Mouse (Mus musculus) naive thymus-derived CD4-positive, alpha-beta T cell, adult 2 months (primary cell): Measurements from ENCODE around the gene Bag6.

Experiments
- DNase-seq: peaks from one replicate; pipeline ENCODE4 v3.0.0-alpha.2; 2011; ENCODE audit warnings: low read depth

Bag6 gene

GRCm38 (mm10) chr17:35194844-35195630, 60.1 kb downstream of the Bag6 start:
- DNase-seq, result no peak

GRCm38 (mm10) chr17:35195631-35196320, 60.8 kb downstream of the Bag6 start:
- peak; percentile 95 for DNase-seq

GRCm38 (mm10) chr17:35196321-35196641, 61.3 kb downstream of the Bag6 start:
- peak; percentile 58 for DNase-seq
